Mouse (Mus musculus) intestine, embryonic 15.5 days (tissue): ENCODE measurements around the gene St3gal3. TPM values are rescaled to one million over a fixed set of nuclear protein-coding genes. Genes with fewer than 3 reads are reported as not detected.

Experiments
- ATAC-seq: fragments of 200-750 bp; cut with Nextera tagmentation; 2 replicates; pipeline ENCODE4 v1.8.0; 2017; ENCODE audit warnings: moderate TSS enrichment, moderate library complexity
- H3K27ac ChIP-seq: fragments of 300-500 bp; sonication (generic); 2 replicates; pipeline ENCODE4 v1.5.1; 2015; ENCODE audit warnings: mild to moderate bottlenecking, inconsistent platforms
- H3K27me3 ChIP-seq: fragments of 300-500 bp; sonication (generic); replicated peaks from 2 replicates; pipeline ENCODE4 v1.6.1; 2015; ENCODE audit warnings: inconsistent platforms
- H3K36me3 ChIP-seq: fragments of 300-500 bp; sonication (generic); 2 replicates; pipeline ENCODE4 v1.6.1; 2015; ENCODE audit warnings: inconsistent platforms
- H3K4me1 ChIP-seq: fragments of 300-500 bp; sonication (generic); replicated peaks from 2 replicates; pipeline ENCODE4 v1.6.1; 2015; ENCODE audit warnings: inconsistent platforms
- H3K4me2 ChIP-seq: fragments of 300-500 bp; sonication (generic); replicated peaks from 2 replicates; pipeline ENCODE4 v1.6.1; 2015; ENCODE audit warnings: mild to moderate bottlenecking, inconsistent platforms
- H3K4me3 ChIP-seq: fragments of 300-500 bp; sonication (generic); replicated peaks from 2 replicates; pipeline ENCODE4 v1.5.1; 2015; ENCODE audit warnings: inconsistent platforms
- H3K9ac ChIP-seq: fragments of 300-500 bp; sonication (generic); 2 replicates; pipeline ENCODE4 v1.6.1; 2015; ENCODE audit warnings: inconsistent platforms
- H3K9me3 ChIP-seq: fragments of 300-500 bp; sonication (generic); 2 replicates; pipeline ENCODE4 v1.6.1; 2016; ENCODE audit warnings: inconsistent platforms
- WGBS: fragments of 180-500 bp; shearing (Covaris S2); methylation state at CpG from one replicate; pipeline ENCODE4 v1.1.7; 2015; 5-methylcytosine and 5-hydroxymethylcytosine counted together
- polyA plus RNA-seq: library from polyadenylated mRNA; unstranded; fragments of >200 nt; fragmentation: Nextera tagmentation; extraction: Ambion mirVana; gene quantifications from 2 replicates; pipeline ENCODE4 v1.2.1, GENCODE M21; 2015

The St3gal3 gene
- polyA plus RNA-seq, 1 experiment from 2014 or later = 8.2 TPM

- no peak overlapping the region for H3K4me3 ChIP-seq
- H3K9ac ChIP-seq = no peak overlapping the region
- H3K9me3 ChIP-seq = no peaks in the 10 kb centered on the region
- no peak overlapping the region for H3K27ac ChIP-seq
- peaks cover 4% of the 10 kb centered on the region for H3K36me3 ChIP-seq
- no peak for ATAC-seq
- H3K4me2 ChIP-seq = no peak overlapping the region
- H3K27me3 ChIP-seq = no peaks in the 10 kb centered on the region
- no peaks in the 10 kb centered on the region for H3K4me1 ChIP-seq
- 73% methylated on average over 7 of the region's 7 CpGs for WGBS
These were observed 187.2 kb downstream of the St3gal3 start for GRCm38 (mm10) chr4:117947493-117947892.

- no peak for ATAC-seq
- Histone ChIP-seq H3K36me3 (no peaks in the 10 kb centered on the region; the same call in 1 of the 2 replicates), H3K4me1 (no peaks in the 10 kb centered on the region), H3K4me2 (no peak overlapping the region), H3K9ac (no peak overlapping the region), H3K27me3 (no peaks in the 10 kb centered on the region), H3K9me3 (no peaks in the 10 kb centered on the region), H3K27ac (no peak overlapping the region), H3K4me3 (no peak overlapping the region)
- WGBS = 77% methylated on average over 11 of the region's 11 CpGs
These were observed 187.9 kb downstream of the St3gal3 start for GRCm38 (mm10) chr4:117946639-117947305.

DNA sequence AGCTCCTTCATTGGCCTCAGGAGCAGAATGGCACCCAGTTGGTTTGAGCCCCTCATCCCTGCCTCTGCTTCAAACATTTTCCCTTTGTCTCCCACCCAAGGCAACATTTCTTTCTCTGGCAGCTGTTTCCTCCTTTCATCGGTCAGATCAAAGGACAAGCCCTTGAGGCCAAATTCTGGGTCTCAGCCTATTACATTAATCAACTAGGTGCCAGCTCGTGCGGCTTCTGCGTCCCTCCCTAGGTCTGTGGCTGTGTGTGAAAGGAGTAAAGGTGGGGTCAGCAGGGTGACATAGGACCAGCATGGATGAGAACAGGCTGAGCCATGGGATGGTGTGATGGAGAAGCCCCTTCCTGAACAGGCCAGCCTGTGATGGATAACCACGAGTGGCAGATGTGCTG is 191.4 kb downstream of the St3gal3 start:
- H3K4me1 ChIP-seq = no peaks in the 10 kb centered on the region
- H3K4me2 ChIP-seq = no peak overlapping the region
- no peaks in the 10 kb centered on the region for H3K27me3 ChIP-seq
- no peak overlapping the region for H3K4me3 ChIP-seq
- no peak for ATAC-seq
- WGBS = 30% methylated on average over 5 of the region's 5 CpGs
- H3K9me3 ChIP-seq = no peaks in the 10 kb centered on the region
- H3K9ac ChIP-seq = no peak overlapping the region
- H3K27ac ChIP-seq = no peak overlapping the region
- H3K36me3 ChIP-seq = no peaks in the 10 kb centered on the region; the same call in 1 of the 2 replicates

GRCm38 (mm10) chr4:117936964-117937363 is 197.8 kb downstream of the St3gal3 start:
- Histone ChIP-seq H3K4me2 (no peak overlapping the region), H3K4me1 (no peaks in the 10 kb centered on the region), H3K9me3 (no peaks in the 10 kb centered on the region), H3K4me3 (no peak overlapping the region), H3K36me3 (no peaks in the 10 kb centered on the region), H3K27ac (no peak overlapping the region), H3K27me3 (no peaks in the 10 kb centered on the region), H3K9ac (no peak overlapping the region)
- peak; percentile 79 for ATAC-seq
- WGBS = 92% methylated on average over 5 of the region's 5 CpGs

DNA sequence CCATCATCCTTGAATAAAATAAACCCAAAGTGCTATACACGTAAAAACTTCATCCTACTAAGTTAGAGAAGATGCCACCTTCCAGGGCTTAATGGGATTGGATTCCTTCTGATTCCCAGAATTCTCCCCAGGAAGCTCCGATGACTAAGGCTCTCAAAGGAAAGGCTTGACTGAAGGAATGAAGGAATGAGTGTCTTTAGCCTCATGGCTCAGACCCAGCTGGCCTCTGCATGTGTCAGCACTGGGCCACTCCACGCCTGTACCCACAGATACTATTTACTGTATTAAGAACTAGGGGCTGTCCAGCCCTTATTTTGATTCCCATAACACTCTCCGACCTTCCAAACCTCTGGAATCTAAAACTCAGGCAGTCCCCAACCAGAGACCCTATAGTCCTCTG is 200.6 kb downstream of the St3gal3 start:
- H3K9me3 ChIP-seq = no peaks in the 10 kb centered on the region
- no peak overlapping the region for H3K27ac ChIP-seq
- ATAC-seq = no peak
- H3K4me1 ChIP-seq = peaks cover 9% of the 10 kb centered on the region; the same call in 1 of the 2 replicates
- no peak overlapping the region for H3K4me3 ChIP-seq
- H3K9ac ChIP-seq = no peak overlapping the region
- no peaks in the 10 kb centered on the region for H3K36me3 ChIP-seq
- H3K4me2 ChIP-seq = no peak overlapping the region
- 87% methylated on average over 4 of the region's 4 CpGs for WGBS
- no peaks in the 10 kb centered on the region for H3K27me3 ChIP-seq

- Histone ChIP-seq H3K4me2 (no peak overlapping the region), H3K9me3 (no peaks in the 10 kb centered on the region), H3K4me3 (no peak overlapping the region), H3K36me3 (no peaks in the 10 kb centered on the region), H3K4me1 (peaks cover 17% of the 10 kb centered on the region; the same call in 1 of the 2 replicates), H3K27me3 (0 out of 2 replicates have a peak, but pooled peaks cover 2% of the 10 kb centered on the region), H3K9ac (no peak overlapping the region), H3K27ac (no peak overlapping the region)
- WGBS = 88% methylated on average over 5 of the region's 5 CpGs
- no peak for ATAC-seq
These were observed 201.5 kb downstream of the St3gal3 start for GRCm38 (mm10) chr4:117933248-117933647.

DNA sequence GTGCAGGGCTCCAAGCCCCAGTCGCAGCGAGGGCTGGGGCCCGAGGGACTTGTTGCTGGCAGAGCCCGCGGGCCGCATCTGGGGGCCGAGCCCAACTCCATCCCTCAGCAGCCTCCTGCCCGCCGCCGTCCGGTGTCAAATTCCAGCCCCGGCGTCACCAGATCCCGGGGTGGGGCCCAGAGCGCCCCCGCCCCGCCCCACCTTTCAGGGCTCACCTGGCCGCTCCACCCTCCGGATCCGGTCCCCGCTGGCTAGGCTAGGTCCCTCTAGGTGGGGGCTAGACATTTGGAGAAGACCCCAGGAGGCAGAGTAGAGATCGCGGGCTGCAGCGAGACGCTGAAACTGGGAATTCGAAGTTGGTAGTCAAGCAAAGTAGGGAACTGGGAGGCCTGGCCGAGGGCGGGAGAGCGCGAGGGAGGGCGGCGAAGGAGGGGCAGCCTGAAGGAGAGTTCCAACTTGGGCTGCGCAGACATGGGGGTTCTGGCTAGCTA is 205.3 kb downstream of the St3gal3 start, which contains the start of gene Artn:
Artn (minus strand) TSS at position 373 of the 491 bp plus-strand sequence.
- Histone ChIP-seq H3K27ac (peak within 1 kb of the TSS; percentile 49), H3K27me3 (peaks cover 24% of the 10 kb centered on the region), H3K9me3 (no peaks in the 10 kb centered on the region), H3K4me1 (peaks cover 35% of the 10 kb centered on the region), H3K4me2 (peak within 1 kb of the TSS; percentile 96), H3K4me3 (peak within 1 kb of the TSS; percentile 47), H3K36me3 (no peaks in the 10 kb centered on the region), H3K9ac (peak within 1 kb of the TSS; percentile 53)
- ATAC-seq = peak; percentile 68
- 1% methylated on average over 33 of the region's 33 CpGs for WGBS

GRCm38 (mm10) chr4:117928699-117929241 is 205.9 kb downstream of the St3gal3 start:
- H3K4me1 ChIP-seq = peaks cover 35% of the 10 kb centered on the region
- H3K4me2 ChIP-seq = peak overlapping the region; percentile 96
- H3K27ac ChIP-seq = peak overlapping the region; percentile 49
- no peaks in the 10 kb centered on the region for H3K9me3 ChIP-seq
- peak; percentile 41 for ATAC-seq
- H3K27me3 ChIP-seq = peaks cover 24% of the 10 kb centered on the region
- no peaks in the 10 kb centered on the region for H3K36me3 ChIP-seq
- peak overlapping the region; percentile 53 for H3K9ac ChIP-seq
- WGBS = 3% methylated on average over 13 of the region's 13 CpGs
- H3K4me3 ChIP-seq = peak overlapping the region; percentile 47

DNA sequence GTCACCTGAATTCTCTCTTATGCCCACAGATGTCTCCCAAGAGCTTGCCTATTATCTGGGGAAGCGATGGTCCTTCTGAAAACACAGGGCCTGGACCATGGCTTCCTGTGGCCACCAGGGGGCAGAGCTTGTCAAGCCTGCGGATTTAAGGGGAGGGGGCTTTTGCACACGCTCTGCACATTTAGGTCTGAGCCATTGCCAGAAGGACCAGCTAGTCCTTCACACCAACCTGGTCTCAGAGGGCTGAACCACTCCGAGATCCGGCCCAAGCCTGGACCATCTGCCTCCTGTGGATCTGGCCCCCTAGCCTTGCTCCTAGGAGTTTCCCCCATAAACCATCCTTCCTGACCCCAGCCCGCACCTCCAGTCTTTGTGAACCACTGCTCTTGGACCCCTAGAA is 206.5 kb downstream of the St3gal3 start:
- H3K4me1 ChIP-seq = peaks cover 35% of the 10 kb centered on the region
- ATAC-seq = 0 out of 2 replicates have a peak, but pooled peaks have one; percentile 23
- 28% methylated on average over 6 of the region's 6 CpGs for WGBS
- no peaks in the 10 kb centered on the region for H3K9me3 ChIP-seq
- H3K4me3 ChIP-seq = no peak overlapping the region; the same call in 1 of the 2 replicates
- H3K4me2 ChIP-seq = peak overlapping the region; percentile 96
- no peaks in the 10 kb centered on the region for H3K36me3 ChIP-seq
- no peak overlapping the region for H3K9ac ChIP-seq
- H3K27ac ChIP-seq = no peak overlapping the region
- peaks cover 24% of the 10 kb centered on the region for H3K27me3 ChIP-seq

GRCm38 (mm10) chr4:117926545-117927482 is 207.9 kb downstream of the St3gal3 start:
- H3K4me3 ChIP-seq = peak overlapping the region; percentile 45
- H3K9ac ChIP-seq = peak overlapping the region; percentile 41; the same call in 1 of the 2 replicates
- no peak overlapping the region for H3K27ac ChIP-seq
- 2% methylated on average over 71 of the region's 71 CpGs for WGBS
- H3K36me3 ChIP-seq = no peaks in the 10 kb centered on the region
- peak; percentile 57 for ATAC-seq
- H3K9me3 ChIP-seq = no peaks in the 10 kb centered on the region
- H3K27me3 ChIP-seq = peaks cover 24% of the 10 kb centered on the region
- H3K4me1 ChIP-seq = peaks cover 35% of the 10 kb centered on the region
- H3K4me2 ChIP-seq = peak overlapping the region; percentile 96

GRCm38 (mm10) chr4:117924916-117925315 is 209.8 kb downstream of the St3gal3 start:
- H3K4me2 ChIP-seq = no peak overlapping the region
- no peaks in the 10 kb centered on the region for H3K36me3 ChIP-seq
- H3K9ac ChIP-seq = no peak overlapping the region
- peaks cover 35% of the 10 kb centered on the region for H3K4me1 ChIP-seq
- H3K27me3 ChIP-seq = peaks cover 24% of the 10 kb centered on the region
- 57% methylated on average over 6 of the region's 6 CpGs for WGBS
- no peaks in the 10 kb centered on the region for H3K9me3 ChIP-seq
- no peak overlapping the region for H3K4me3 ChIP-seq
- no peak for ATAC-seq
- no peak overlapping the region for H3K27ac ChIP-seq

GRCm38 (mm10) chr4:117923450-117923849 is 211.3 kb downstream of the St3gal3 start:
- H3K4me1 ChIP-seq = peaks cover 22% of the 10 kb centered on the region
- no peak for ATAC-seq
- no peak overlapping the region for H3K4me3 ChIP-seq
- no peak overlapping the region for H3K27ac ChIP-seq
- 48% methylated on average over 2 of the region's 2 CpGs for WGBS
- H3K4me2 ChIP-seq = no peak overlapping the region
- no peaks in the 10 kb centered on the region for H3K9me3 ChIP-seq
- no peak overlapping the region for H3K9ac ChIP-seq
- H3K36me3 ChIP-seq = no peaks in the 10 kb centered on the region
- H3K27me3 ChIP-seq = peaks cover 24% of the 10 kb centered on the region
